ENCODE assay signal across 15 mouse cellular contexts in genomic region chr7:66157413-66157812, GRCm38 (mm10). TPM values are rescaled to one million over a fixed set of nuclear protein-coding genes. Genes with fewer than 3 reads are reported as not detected.
DNase-seq lines count a peak whose midpoint lies in the region; ATAC-seq and TF ChIP-seq lines count a peak whose summit lies in the region.
"Had no signal": no experiment of that assay in that cellular context is flagged by ENCODE, and none has a peak within 500 bp of the region (broad histone marks: within the 10 kb centered on the region; RNA-seq: fewer than 3 reads in every experiment).

No protein-coding gene starts in this region.

- H3K9me3 ChIP-seq in hindbrain, postnatal 0 days (ENCODE audit: low read length), result no peaks in the 10 kb centered on the region
- H3K9me3 ChIP-seq in hindbrain, embryonic 11.5 days (ENCODE audit: control insufficient read depth, low read length), result no peaks in the 10 kb centered on the region
- no peaks in the 10 kb centered on the region for H3K9me3 ChIP-seq in midbrain, embryonic 12.5 days
- H3K9me3 ChIP-seq in midbrain, embryonic 10.5 days (replicated peaks), result no peaks in the 10 kb centered on the region
- H3K9me3 ChIP-seq: embryonic facial prominence, embryonic 15.5 days; liver, embryonic 13.5 days had no signal

- peaks cover 16% of the 10 kb centered on the region; the same call in 1 of the 2 replicates for H3K4me1 ChIP-seq in hindbrain, postnatal 0 days (ENCODE audit: insufficient read depth, low read length)
- H3K4me1 ChIP-seq in hindbrain, embryonic 11.5 days (replicated peaks; ENCODE audit: control insufficient read depth, insufficient read depth, low read length), result 0 out of 2 replicates have a peak, but pooled peaks cover 2% of the 10 kb centered on the region
- peaks cover 8% of the 10 kb centered on the region; the same call in 1 of the 2 replicates for H3K4me1 ChIP-seq in midbrain, embryonic 12.5 days
- peaks cover 3% of the 10 kb centered on the region; the same call in 1 of the 2 replicates for H3K4me1 ChIP-seq in midbrain, embryonic 10.5 days
- H3K4me1 ChIP-seq in thymus, adult 2 months (replicated peaks; ENCODE audit: control insufficient read depth, insufficient read depth, low read length), result 0 out of 2 replicates have a peak, but pooled peaks cover 4% of the 10 kb centered on the region

- DNase-seq in hindbrain, postnatal 0 days (ENCODE audit: low spot score), result peak; percentile 32
- DNase-seq in hindbrain, embryonic 11.5 days (ENCODE audit: low spot score), result no peak
- DNase-seq in midbrain, embryonic 10.5 days (ENCODE audit: low spot score), result no peak
- peak; percentile 47 for DNase-seq in heart, adult 8-10 months (ENCODE audit: low spot score)
- peak; percentile 37 for DNase-seq in heart, postnatal 4 days
- DNase-seq in left cerebral cortex, postnatal 36 days (ENCODE audit: low spot score in 2 of 2), result no peak
- DNase-seq in thymus, adult 2 months, result no peak
- DNase-seq: adrenal gland, postnatal 25 days; B cell, adult 2 months; liver, embryonic 13.5 days; retina, postnatal 1 day had no signal

- H3K36me3 ChIP-seq in hindbrain, postnatal 0 days (ENCODE audit: insufficient read depth, low read length), result no peaks in the 10 kb centered on the region
- peaks cover 2% of the 10 kb centered on the region; the same call in 1 of the 2 replicates for H3K36me3 ChIP-seq in hindbrain, embryonic 11.5 days (ENCODE audit: control insufficient read depth, insufficient read depth, low read length)
- peaks cover 8% of the 10 kb centered on the region; the same call in 1 of the 2 replicates for H3K36me3 ChIP-seq in midbrain, embryonic 12.5 days
- H3K36me3 ChIP-seq in midbrain, embryonic 10.5 days, result peaks cover 26% of the 10 kb centered on the region
- no peaks in the 10 kb centered on the region for H3K36me3 ChIP-seq in thymus, adult 2 months (ENCODE audit: control insufficient read depth, insufficient read depth, low read length)

- no peak overlapping the region for H3K4me2 ChIP-seq in hindbrain, postnatal 0 days (ENCODE audit: low read depth, low read length)
- H3K4me2 ChIP-seq in hindbrain, embryonic 11.5 days (replicated peaks; ENCODE audit: low read depth, low read length), result no peak overlapping the region
- no peak overlapping the region for H3K4me2 ChIP-seq in midbrain, embryonic 12.5 days (replicated peaks)
- H3K4me2 ChIP-seq: embryonic facial prominence, embryonic 15.5 days; liver, embryonic 13.5 days had no signal

- H3K4me3 ChIP-seq in hindbrain, postnatal 0 days (ENCODE audit: low read length), result no peak overlapping the region
- no peak overlapping the region for H3K4me3 ChIP-seq in hindbrain, embryonic 11.5 days (ENCODE audit: low read depth, low read length)
- H3K4me3 ChIP-seq in midbrain, embryonic 12.5 days, result no peak overlapping the region
- H3K4me3 ChIP-seq in midbrain, embryonic 10.5 days, result no peak overlapping the region
- no peak overlapping the region for H3K4me3 ChIP-seq in thymus, adult 2 months (ENCODE audit: control insufficient read depth, insufficient read depth, low read length)
- H3K4me3 ChIP-seq: embryonic facial prominence, embryonic 15.5 days; liver, embryonic 13.5 days had no signal

- 37% methylated on average over 9 of the region's 9 CpGs for WGBS in hindbrain, postnatal 0 days
- WGBS in hindbrain, embryonic 11.5 days, result 92% methylated on average over 9 of the region's 9 CpGs
- 86% methylated on average over 9 of the region's 9 CpGs for WGBS in midbrain, embryonic 12.5 days
- 91% methylated on average over 9 of the region's 9 CpGs for WGBS in midbrain, embryonic 10.5 days
- 94% methylated on average over 9 of the region's 9 CpGs for WGBS in thymus, adult 2 months

- no peak for TF ChIP-seq CTCF in hindbrain, postnatal 0 days (IDR thresholded peaks at IDR 0.05; ENCODE audit: low read depth)
- TF ChIP-seq CTCF in thymus, adult 2 months (IDR thresholded peaks at IDR 0.05; ENCODE audit: borderline replicate concordance, control insufficient read depth, extremely low read depth, insufficient read depth, low read length, poor library complexity), result no peak

- H3K9ac ChIP-seq in hindbrain, postnatal 0 days (replicated peaks; ENCODE audit: low read length), result no peak overlapping the region
- H3K9ac ChIP-seq in hindbrain, embryonic 11.5 days (ENCODE audit: low read depth, low read length), result no peak overlapping the region
- no peak overlapping the region for H3K9ac ChIP-seq in midbrain, embryonic 12.5 days (replicated peaks)
- H3K9ac ChIP-seq: embryonic facial prominence, embryonic 15.5 days; liver, embryonic 13.5 days had no signal

- no peak for ATAC-seq in hindbrain, postnatal 0 days
- ATAC-seq in hindbrain, embryonic 11.5 days (ENCODE audit: low FRiP score), result no peak
- no peak for ATAC-seq in midbrain, embryonic 12.5 days (ENCODE audit: low FRiP score, low read depth)
- ATAC-seq: forebrain, embryonic 14.5 days had no signal

- intact Hi-C loops in left cerebral cortex, postnatal 36 days (cut with DNase I), result no loop called here

- no peaks in the 10 kb centered on the region for H3K27me3 ChIP-seq in hindbrain, postnatal 0 days (ENCODE audit: insufficient read depth, low read length)
- H3K27me3 ChIP-seq in hindbrain, embryonic 11.5 days (ENCODE audit: control insufficient read depth, insufficient read depth, low read length), result no peaks in the 10 kb centered on the region
- H3K27me3 ChIP-seq in midbrain, embryonic 12.5 days, result no peaks in the 10 kb centered on the region
- H3K27me3 ChIP-seq in midbrain, embryonic 10.5 days (ENCODE audit: low read depth, poor library complexity, severe bottlenecking), result no peaks in the 10 kb centered on the region
- no peaks in the 10 kb centered on the region for H3K27me3 ChIP-seq in thymus, adult 2 months (ENCODE audit: control insufficient read depth, insufficient read depth, low read length)
- H3K27me3 ChIP-seq: embryonic facial prominence, embryonic 15.5 days; liver, embryonic 13.5 days had no signal

- TF ChIP-seq POLR2A in thymus, adult 2 months (IDR thresholded peaks at IDR 0.05; ENCODE audit: control insufficient read depth, extremely low read depth, insufficient read depth, low read length, poor library complexity), result no peak

- peak overlapping the region; percentile 26; the same call in 1 of the 2 replicates for H3K27ac ChIP-seq in hindbrain, postnatal 0 days
- H3K27ac ChIP-seq in hindbrain, embryonic 11.5 days (ENCODE audit: low read depth, low read length), result no peak overlapping the region
- H3K27ac ChIP-seq in midbrain, embryonic 12.5 days (replicated peaks), result peak overlapping the region; percentile 15; the same call in 1 of the 2 replicates
- no peak overlapping the region for H3K27ac ChIP-seq in midbrain, embryonic 10.5 days (replicated peaks)
- H3K27ac ChIP-seq in thymus, adult 2 months (ENCODE audit: control insufficient read depth, insufficient read depth, low read length), result no peak overlapping the region
- H3K27ac ChIP-seq: embryonic facial prominence, embryonic 15.5 days; kidney, postnatal 0 days; liver, embryonic 13.5 days had no signal

RNA-seq across cellular contexts. Expression of gene Chsy1, which starts 48.1 kb away (rescaled TPM):
- 32.9 and 35.5 TPM in 2 replicates for total RNA-seq in hindbrain, postnatal 0 days (2014; rRNA removed)
- 7.9 and 8.4 TPM in 2 replicates for polyA plus RNA-seq in hindbrain, postnatal 0 days (2015; fragmentation: Nextera tagmentation; extraction: Ambion mirVana)
- polyA plus RNA-seq in hindbrain, embryonic 11.5 days (2014; fragmentation: Nextera tagmentation; extraction: Ambion mirVana), result 20.4 and 30.4 TPM in 2 replicates
- 13.2 and 13.3 TPM in 2 replicates for polyA plus RNA-seq in midbrain, embryonic 12.5 days (2016; fragmentation: Nextera tagmentation; extraction: Ambion mirVana)
- polyA plus RNA-seq in midbrain, embryonic 10.5 days (2016; fragmentation: Nextera tagmentation; extraction: Ambion mirVana), result 12.0 and 12.2 TPM in 2 replicates
- total RNA-seq in heart, adult 8-10 months (2022), result 10 to 100 TPM; 11.3 to 14.5 (median 11.5) TPM
- total RNA-seq in heart, postnatal 4 days (2021), result 10 to 100 TPM; 51.4 to 52.3 TPM
- 10 to 100 TPM; 15.4 to 16.2 TPM for total RNA-seq in left cerebral cortex, postnatal 36 days (2021)
- 6.6 and 8.3 TPM in 2 replicates for polyA plus RNA-seq in thymus, adult 2 months (2012; rRNA removed)

Comparison
In these comparisons a context has a peak if more than half of its experiments do, and no peak if none do; other contexts are left out.
1. DNase-seq: peak in hindbrain, postnatal 0 days (single experiment), heart, adult 8-10 months (single experiment) and heart, postnatal 4 days (single experiment); none in hindbrain, embryonic 11.5 days (single experiment), midbrain, embryonic 10.5 days (single experiment), left cerebral cortex, postnatal 36 days (0 of 2) and thymus, adult 2 months (single experiment).
2. H3K27ac ChIP-seq: peak in hindbrain, postnatal 0 days (single experiment) and midbrain, embryonic 12.5 days (single experiment); none in hindbrain, embryonic 11.5 days (single experiment), midbrain, embryonic 10.5 days (single experiment) and thymus, adult 2 months (single experiment).